Mouse (Mus musculus) stomach, embryonic 14.5 days (tissue): ENCODE data around the gene Ulk3. TPM values are rescaled to one million over a fixed set of nuclear protein-coding genes. Genes with fewer than 3 reads are reported as not detected.
A peak's percentile ranks its signal among the peaks of the same experiment; 100 is the strongest.

ENCODE experiments used
- ATAC-seq: fragments of 200-750 bp; cut with Nextera tagmentation; 2 replicates; pipeline ENCODE4 v1.8.0; 2017; ENCODE audit warnings: low read depth, moderate TSS enrichment; ENCODE audit not compliant: insufficient number of reproducible peaks, insufficient read depth, low FRiP score
- H3K27ac ChIP-seq: fragments of 300-500 bp; sonication (generic); 2 replicates; pipeline ENCODE4 v1.5.1; 2014; ENCODE audit warnings: mild to moderate bottlenecking, low read length, moderate library complexity, mixed read lengths
- H3K27me3 ChIP-seq: fragments of 300-500 bp; sonication (generic); 2 replicates; pipeline ENCODE4 v1.6.1; 2014; ENCODE audit warnings: low read length, control low read depth, mixed read lengths; ENCODE audit not compliant: control insufficient read depth, insufficient read depth
- H3K36me3 ChIP-seq: fragments of 300-500 bp; sonication (generic); 2 replicates; pipeline ENCODE4 v1.6.1; 2014; ENCODE audit warnings: mild to moderate bottlenecking, control low read depth, low read length, moderate library complexity, mixed read lengths; ENCODE audit not compliant: control insufficient read depth, insufficient read depth
- H3K4me1 ChIP-seq: fragments of 300-500 bp; sonication (generic); 2 replicates; pipeline ENCODE4 v1.6.1; 2014; ENCODE audit warnings: low read length, control low read depth, mixed read lengths; ENCODE audit not compliant: control insufficient read depth, insufficient read depth
- H3K4me2 ChIP-seq: fragments of 300-500 bp; sonication (generic); replicated peaks from 2 replicates; pipeline ENCODE4 v1.6.1; 2014; ENCODE audit warnings: low read depth, low read length, control low read depth
- H3K4me3 ChIP-seq: fragments of 300-500 bp; sonication (generic); 2 replicates; pipeline ENCODE4 v1.5.1; 2014; ENCODE audit warnings: low read depth, low read length, control low read depth
- H3K9ac ChIP-seq: fragments of 300-500 bp; sonication (generic); replicated peaks from 2 replicates; pipeline ENCODE4 v1.6.1; 2014; ENCODE audit warnings: low read depth, mild to moderate bottlenecking, control low read depth, low read length, moderate library complexity, mixed read lengths
- H3K9me3 ChIP-seq: fragments of 300-500 bp; sonication (generic); 2 replicates; pipeline ENCODE4 v1.6.1; 2016; ENCODE audit warnings: low read depth, low read length, control low read depth; ENCODE audit not compliant: control insufficient read depth
- WGBS: fragments of 180-500 bp; shearing (Covaris S2); extraction: QIAGEN DNeasy Blood & Tissue Kit; methylation state at CpG from one replicate; pipeline ENCODE4 v1.1.7; 2014; 5-methylcytosine and 5-hydroxymethylcytosine counted together
- polyA plus RNA-seq: library from polyadenylated mRNA; unstranded; fragments of >200 nt; fragmentation: Nextera tagmentation; extraction: Ambion mirVana; gene quantifications from 2 replicates; pipeline ENCODE4 v1.2.1, GENCODE M21; 2014

Gene Ulk3
- polyA plus RNA-seq, 1 experiment from 2014 or later = 14.4 TPM

GRCm38 (mm10) chr9:57639661-57640328, 50.5 kb downstream of the Ulk3 start:
- peaks cover 74% of the 10 kb centered on the region for H3K4me1 ChIP-seq
- peak overlapping the region; percentile 87; the same call in 1 of the 2 replicates for H3K27ac ChIP-seq
- peak overlapping the region; percentile 41 for H3K4me2 ChIP-seq
- 60% methylated on average over 5 of the region's 5 CpGs for WGBS
- H3K4me3 ChIP-seq = peak overlapping the region; percentile 19; the same call in 1 of the 2 replicates
- H3K36me3 ChIP-seq = no peaks in the 10 kb centered on the region
- H3K27me3 ChIP-seq = no peaks in the 10 kb centered on the region
- no peaks in the 10 kb centered on the region for H3K9me3 ChIP-seq
- peak overlapping the region; percentile 28; the same call in 1 of the 2 replicates for H3K9ac ChIP-seq
- ATAC-seq = no peak

- Histone ChIP-seq H3K4me1 (peaks cover 74% of the 10 kb centered on the region), H3K9me3 (no peaks in the 10 kb centered on the region), H3K27ac (peak overlapping the region; percentile 87), H3K4me2 (peak overlapping the region; percentile 41), H3K9ac (peak overlapping the region; percentile 28; the same call in 1 of the 2 replicates), H3K4me3 (peak overlapping the region; percentile 19; the same call in 1 of the 2 replicates), H3K36me3 (no peaks in the 10 kb centered on the region), H3K27me3 (no peaks in the 10 kb centered on the region)
- 10% methylated on average over 15 of the region's 15 CpGs for WGBS
- ATAC-seq = peak; percentile 66
Measured at GRCm38 (mm10) chr9:57640384-57640783, 51.1 kb downstream of the Ulk3 start.

- H3K4me1 ChIP-seq = peaks cover 74% of the 10 kb centered on the region
- H3K27me3 ChIP-seq = no peaks in the 10 kb centered on the region
- H3K27ac ChIP-seq = peak overlapping the region; percentile 87
- H3K4me3 ChIP-seq = no peak overlapping the region
- H3K36me3 ChIP-seq = no peaks in the 10 kb centered on the region
- H3K9me3 ChIP-seq = no peaks in the 10 kb centered on the region
- ATAC-seq = no peak
- H3K4me2 ChIP-seq = peak overlapping the region; percentile 41; the same call in 1 of the 2 replicates
- H3K9ac ChIP-seq = peak overlapping the region; percentile 2; the same call in 1 of the 2 replicates
- WGBS = 94% methylated on average over 1 of the region's 1 CpGs
Measured at GRCm38 (mm10) chr9:57641022-57641421, 51.8 kb downstream of the Ulk3 start.

GRCm38 (mm10) chr9:57641775-57642550, 52.7 kb downstream of the Ulk3 start:
- H3K9me3 ChIP-seq = no peaks in the 10 kb centered on the region
- H3K27ac ChIP-seq = no peak overlapping the region
- H3K4me1 ChIP-seq = peaks cover 75% of the 10 kb centered on the region
- H3K9ac ChIP-seq = no peak overlapping the region
- H3K36me3 ChIP-seq = no peaks in the 10 kb centered on the region
- WGBS = 85% methylated on average over 13 of the region's 13 CpGs
- no peaks in the 10 kb centered on the region for H3K27me3 ChIP-seq
- ATAC-seq = no peak
- no peak overlapping the region for H3K4me3 ChIP-seq
- no peak overlapping the region; the same call in 1 of the 2 replicates for H3K4me2 ChIP-seq

GRCm38 (mm10) chr9:57643169-57643855, 54.1 kb downstream of the Ulk3 start:
- Histone ChIP-seq H3K4me3 (peak overlapping the region; percentile 95), H3K27me3 (no peaks in the 10 kb centered on the region), H3K9me3 (no peaks in the 10 kb centered on the region), H3K4me2 (peak overlapping the region; percentile 94), H3K4me1 (peaks cover 69% of the 10 kb centered on the region), H3K27ac (peak overlapping the region; percentile 44; the same call in 1 of the 2 replicates), H3K36me3 (no peaks in the 10 kb centered on the region), H3K9ac (0 out of 2 replicates have a peak overlapping the region, but pooled peaks have one; percentile 100)
- WGBS = 65% methylated on average over 9 of the region's 9 CpGs
- no peak for ATAC-seq

- ATAC-seq = no peak
- H3K9ac ChIP-seq = peak overlapping the region; percentile 100; the same call in 1 of the 2 replicates
- no peaks in the 10 kb centered on the region for H3K27me3 ChIP-seq
- peaks cover 64% of the 10 kb centered on the region for H3K4me1 ChIP-seq
- peak overlapping the region; percentile 95 for H3K4me3 ChIP-seq
- H3K27ac ChIP-seq = no peak overlapping the region; the same call in 1 of the 2 replicates
- H3K9me3 ChIP-seq = no peaks in the 10 kb centered on the region
- peak overlapping the region; percentile 94 for H3K4me2 ChIP-seq
- H3K36me3 ChIP-seq = no peaks in the 10 kb centered on the region
- WGBS = 44% methylated on average over 7 of the region's 7 CpGs
Measured at GRCm38 (mm10) chr9:57643856-57644180, 54.6 kb downstream of the Ulk3 start.

- Histone ChIP-seq H3K9me3 (no peaks in the 10 kb centered on the region), H3K27ac (peak overlapping the region; percentile 97), H3K27me3 (no peaks in the 10 kb centered on the region), H3K4me3 (peak overlapping the region; percentile 95), H3K4me1 (peaks cover 57% of the 10 kb centered on the region), H3K4me2 (peak overlapping the region; percentile 94), H3K9ac (peak overlapping the region; percentile 100), H3K36me3 (no peaks in the 10 kb centered on the region)
- under 1% methylated on average over 18 of the region's 18 CpGs for WGBS
- ATAC-seq = no peak
Measured at GRCm38 (mm10) chr9:57644442-57644943, 55.2 kb downstream of the Ulk3 start.
